Mouse (Mus musculus): Measurements from ENCODE around the gene Tmem120b.
A peak's percentile ranks its signal among the peaks of the same experiment; 100 is the strongest.

GRCm38 (mm10) chr5:123138953-123139721 is 70.9 kb downstream of the Tmem120b start:
- TF ChIP-seq CTCF (IDR thresholded peaks at IDR 0.05; ENCODE audit: extremely low read depth, insufficient read length, insufficient replicate concordance, low read depth, low read length) (peak; percentile 1; the same call in 1 of the 2 replicates), POLR2A (IDR thresholded peaks at IDR 0.05; ENCODE audit: low read depth, low read length) (peak; percentile 82; the same call in 1 of the 2 replicates)

Measured in small intestine, adult 2 months (tissue).